Mouse (Mus musculus) stomach, adult 2 months (tissue): ENCODE measurements around the gene Fbxo47. TPM values are rescaled to one million over a fixed set of nuclear protein-coding genes. Genes with fewer than 3 reads are reported as not detected.

Experiments used
- polyA plus RNA-seq: library from polyadenylated mRNA; depleted of rRNA; stranded (reverse); fragments of >200 nt; gene quantifications from 2 replicates; pipeline ENCODE4 v1.2.3, GENCODE M21; 2012; rRNA removed

The Fbxo47 gene
- polyA plus RNA-seq = 0.14 TPM in 1 of 2 replicates, not detected in the other

GRCm38 (mm10) chr11:97883918-97884600, at the start of gene Fbxo47:
Gene Fbxo47, minus strand, starts transcription at chr11:97884154.

GRCm38 (mm10) chr11:97840539-97840954, 43.4 kb downstream of the Fbxo47 start, which contains the start of gene B230217C12Rik:
Gene B230217C12Rik, plus strand, starts transcription at chr11:97840780.

Other genes with a start within 250 kb of the Fbxo47 start
- gene Mllt6, start 220.7 kb downstream of the Fbxo47 start, polyA plus RNA-seq = 17.2 and 18.0 TPM in 2 replicates
- gene Cisd3, start 198.3 kb downstream of the Fbxo47 start, polyA plus RNA-seq = 20.8 and 28.9 TPM in 2 replicates
- 61.2 and 61.9 TPM in 2 replicates for gene Pcgf2, start 183.7 kb downstream of the Fbxo47 start, polyA plus RNA-seq
- 154 and 171 TPM in 2 replicates for gene Psmb3, start 180.8 kb downstream of the Fbxo47 start, polyA plus RNA-seq
- 3.1 and 4.2 TPM in 2 replicates for gene Pip4k2b, start 139.4 kb downstream of the Fbxo47 start, polyA plus RNA-seq
- 1.8 and 1.9 TPM in 2 replicates for gene Cwc25, start 117.6 kb downstream of the Fbxo47 start, polyA plus RNA-seq
- not detected in 2 replicates for gene 1700001P01Rik, start 108.2 kb downstream of the Fbxo47 start, polyA plus RNA-seq
- gene Rpl23, start 101.7 kb downstream of the Fbxo47 start, polyA plus RNA-seq = 11.0 and 11.8 TPM in 2 replicates
- 129 and 134 TPM in 2 replicates for gene Lasp1, start 85.2 kb downstream of the Fbxo47 start, polyA plus RNA-seq
- gene B230217C12Rik, start 43.4 kb downstream of the Fbxo47 start, polyA plus RNA-seq = 0.18 and 0.49 TPM in 2 replicates
- gene Plxdc1, start 102.3 kb upstream of the Fbxo47 start, polyA plus RNA-seq = 0.67 and 0.73 TPM in 2 replicates
- 0.55 and 0.78 TPM in 2 replicates for gene Arl5c, start 112.0 kb upstream of the Fbxo47 start, polyA plus RNA-seq
- 9.5 and 10.0 TPM in 2 replicates for gene Cacnb1, start 138.9 kb upstream of the Fbxo47 start, polyA plus RNA-seq
- gene Rpl19, start 142.6 kb upstream of the Fbxo47 start, polyA plus RNA-seq = 123 and 146 TPM in 2 replicates
- 0.22 and 0.30 TPM in 2 replicates for gene Stac2, start 169.3 kb upstream of the Fbxo47 start, polyA plus RNA-seq